Mouse (Mus musculus) neutrophil, adult 65 days (primary cell): ENCODE data around the gene Ncf2. TPM values are rescaled to one million over a fixed set of nuclear protein-coding genes. Genes with fewer than 3 reads are reported as not detected.

ENCODE experiments used
- total RNA-seq: library from RNA; stranded (reverse); gene quantifications from 2 replicates; pipeline ENCODE4 v1.2.4, GENCODE M21; 2023

Ncf2 gene
- 1,246 and 1,655 TPM in 2 replicates for total RNA-seq

GRCm38 (mm10) chr1:152799897-152800296 is at the start of gene Ncf2:
Gene Ncf2, plus strand, starts transcription at chr1:152800194.

GRCm38 (mm10) chr1:152750312-152750965 is 49.6 kb upstream of the Ncf2 start, which contains the start of gene Apobec4:
Gene Apobec4, plus strand, starts transcription at chr1:152750551.

GRCm38 (mm10) chr1:152766032-152766772 is 33.8 kb upstream of the Ncf2 start, which contains the start of the genes Rgl1 and Arpc5:
Gene Rgl1, minus strand, starts transcription at chr1:152766351.
Gene Arpc5, plus strand, starts transcription at chr1:152766542.

Other genes starting within 250 kb of the Ncf2 start
- not detected in 2 replicates for gene Apobec4, start 49.6 kb upstream of the Ncf2 start, total RNA-seq
- gene Rgl1, start 33.8 kb upstream of the Ncf2 start, total RNA-seq = 2.8 and 3.9 TPM in 2 replicates
- gene Arpc5, start 33.7 kb upstream of the Ncf2 start, total RNA-seq = 564 and 615 TPM in 2 replicates
- gene Smg7, start 102.5 kb downstream of the Ncf2 start, total RNA-seq = 53.8 and 59.0 TPM in 2 replicates
- not detected in 2 replicates for gene Nmnat2, start 154.8 kb downstream of the Ncf2 start, total RNA-seq